Mouse (Mus musculus) liver, adult 2 months (tissue): Measurements from ENCODE around the gene Kndc1. TPM values are rescaled to one million over a fixed set of nuclear protein-coding genes. Genes with fewer than 3 reads are reported as not detected.

ENCODE experiments used
- DNase-seq: peaks from one replicate; pipeline ENCODE4 v3.0.0-alpha.2; 2011; ENCODE audit warnings: low read depth, low spot score; ENCODE audit errors: extremely low read depth
- H3K27ac ChIP-seq: fragments of 200-500 bp; replicated peaks from 2 replicates; pipeline ENCODE4 v1.5.1; 2012; ENCODE audit warnings: low read depth, mild to moderate bottlenecking, control low read depth, inconsistent platforms, low read length; ENCODE audit not compliant: insufficient read depth
- H3K27me3 ChIP-seq: fragments of 200-500 bp; 2 replicates; pipeline ENCODE4 v1.6.1; 2012; ENCODE audit warnings: mild to moderate bottlenecking, moderate library complexity, low read length, inconsistent platforms; ENCODE audit not compliant: control insufficient read depth, insufficient read depth
- H3K36me3 ChIP-seq: fragments of 200-500 bp; 2 replicates; pipeline ENCODE4 v1.6.1; 2012; ENCODE audit warnings: low read length, inconsistent platforms; ENCODE audit not compliant: control insufficient read depth, insufficient read depth
- H3K4me1 ChIP-seq: fragments of 200-500 bp; 2 replicates; pipeline ENCODE4 v1.6.1; 2011; ENCODE audit warnings: low read length; ENCODE audit not compliant: control insufficient read depth, insufficient read depth
- H3K4me3 ChIP-seq: fragments of 200-500 bp; 2 replicates; pipeline ENCODE4 v1.5.1; 2011; ENCODE audit warnings: low read depth, mild to moderate bottlenecking, control low read depth, low read length, moderate library complexity; ENCODE audit not compliant: insufficient read depth
- H3K79me2 ChIP-seq: fragments of 200-500 bp; 2 replicates; pipeline ENCODE4 v1.6.1; 2012; ENCODE audit warnings: inconsistent platforms, mild to moderate bottlenecking, low read length, moderate library complexity; ENCODE audit not compliant: control insufficient read depth, insufficient read depth
- H3K9ac ChIP-seq: fragments of 200-500 bp; 2 replicates; pipeline ENCODE4 v1.6.1; 2012; ENCODE audit warnings: low read depth, mild to moderate bottlenecking, control low read depth, inconsistent platforms, low read length
- CTCF ChIP-seq: fragments of 200-500 bp; IDR thresholded peaks from 2 replicates; pipeline ENCODE4 v1.5.1; 2011; ENCODE audit warnings: low read depth, low read length, control low read depth
- POLR2A ChIP-seq: fragments of 200-500 bp; IDR thresholded peaks from 2 replicates; pipeline ENCODE4 v1.6.1; 2011; ENCODE audit warnings: low read length, control low read depth; ENCODE audit not compliant: insufficient read depth; ENCODE audit errors: extremely low read depth
- WGBS: fragments of 180-500 bp; shearing (Covaris S2); methylation state at CpG from one replicate; pipeline ENCODE4 v1.1.7; 2018; 5-methylcytosine and 5-hydroxymethylcytosine counted together
- polyA plus RNA-seq: library from polyadenylated mRNA; depleted of rRNA; stranded (reverse); fragments of >200 nt; gene quantifications from 2 replicates; pipeline ENCODE4 v1.2.3, GENCODE M21; 2012
- total RNA-seq: library from RNA; depleted of rRNA; stranded (reverse); fragments of >200 nt; gene quantifications from 2 replicates; pipeline ENCODE4 v1.2.3, GENCODE M21; 2014

The Kndc1 gene
- total and polyA plus RNA-seq, 2 experiments, result 0.09 TPM; not detected in 1

GRCm38 (mm10) chr7:139949893-139950282 is 55.4 kb downstream of the Kndc1 start:
- TF ChIP-seq POLR2A, result no peak
- peak; percentile 34; the same call in 1 of the 2 replicates for TF ChIP-seq CTCF
- no peaks in the 10 kb centered on the region; the same call in 1 of the 2 replicates for H3K27me3 ChIP-seq
- no peak overlapping the region for H3K27ac ChIP-seq

GRCm38 (mm10) chr7:139950283-139950971 is 55.9 kb downstream of the Kndc1 start:
- peak overlapping the region; percentile 42; the same call in 1 of the 2 replicates for H3K9ac ChIP-seq
- H3K27me3 ChIP-seq, result no peaks in the 10 kb centered on the region; the same call in 1 of the 2 replicates
- peak; percentile 29 for DNase-seq
- no peak overlapping the region for H3K27ac ChIP-seq
- 1% methylated on average over 33 of the region's 33 CpGs for WGBS
- H3K4me3 ChIP-seq, result peak overlapping the region; percentile 57
- TF ChIP-seq CTCF (no peak), POLR2A (no peak)
- no peaks in the 10 kb centered on the region for H3K79me2 ChIP-seq
- H3K36me3 ChIP-seq, result no peaks in the 10 kb centered on the region
- H3K4me1 ChIP-seq, result no peaks in the 10 kb centered on the region

More at GRCm38 (mm10) chr7:139949893-139950282, 55.4 kb downstream of the Kndc1 start:
- Histone ChIP-seq H3K9ac (peak overlapping the region; percentile 2; the same call in 1 of the 2 replicates), H3K4me3 (peak overlapping the region; percentile 4; the same call in 1 of the 2 replicates), H3K79me2 (no peaks in the 10 kb centered on the region), H3K4me1 (no peaks in the 10 kb centered on the region), H3K36me3 (no peaks in the 10 kb centered on the region)
- DNase-seq, result peak; percentile 4
- WGBS, result 6% methylated on average over 15 of the region's 15 CpGs

GRCm38 (mm10) chr7:139951079-139951478 is 56.6 kb downstream of the Kndc1 start:
- Histone ChIP-seq H3K79me2 (no peaks in the 10 kb centered on the region), H3K9ac (no peak overlapping the region), H3K4me3 (peak overlapping the region; percentile 57), H3K27me3 (no peaks in the 10 kb centered on the region), H3K27ac (no peak overlapping the region), H3K4me1 (no peaks in the 10 kb centered on the region), H3K36me3 (no peaks in the 10 kb centered on the region)
- 6% methylated on average over 16 of the region's 16 CpGs for WGBS
- no peak for TF ChIP-seq POLR2A
- no peak for TF ChIP-seq CTCF
- DNase-seq, result no peak

- H3K27me3 ChIP-seq, result no peaks in the 10 kb centered on the region
- no peaks in the 10 kb centered on the region for H3K36me3 ChIP-seq
- no peak overlapping the region for H3K9ac ChIP-seq
- H3K79me2 ChIP-seq, result no peaks in the 10 kb centered on the region
- no peak overlapping the region for H3K27ac ChIP-seq
- 86% methylated on average over 6 of the region's 6 CpGs for WGBS
- no peaks in the 10 kb centered on the region for H3K4me1 ChIP-seq
- DNase-seq, result no peak
- no peak overlapping the region for H3K4me3 ChIP-seq
- no peak for TF ChIP-seq CTCF
- no peak for TF ChIP-seq POLR2A
Measured at GRCm38 (mm10) chr7:139951991-139952633, 57.6 kb downstream of the Kndc1 start.

GRCm38 (mm10) chr7:139955505-139955904 is 61.0 kb downstream of the Kndc1 start:
- Histone ChIP-seq H3K79me2 (no peaks in the 10 kb centered on the region), H3K36me3 (no peaks in the 10 kb centered on the region), H3K27ac (no peak overlapping the region), H3K9ac (no peak overlapping the region), H3K27me3 (no peaks in the 10 kb centered on the region), H3K4me1 (no peaks in the 10 kb centered on the region), H3K4me3 (no peak overlapping the region)
- DNase-seq, result no peak
- TF ChIP-seq CTCF, result no peak
- TF ChIP-seq POLR2A, result no peak
- WGBS, result 93% methylated on average over 4 of the region's 4 CpGs

- no peak overlapping the region for H3K27ac ChIP-seq
- H3K4me1 ChIP-seq, result no peaks in the 10 kb centered on the region
- H3K36me3 ChIP-seq, result no peaks in the 10 kb centered on the region
- TF ChIP-seq POLR2A, result no peak
- TF ChIP-seq CTCF, result no peak
- no peak overlapping the region for H3K4me3 ChIP-seq
- WGBS, result 79% methylated on average over 3 of the region's 3 CpGs
- no peaks in the 10 kb centered on the region for H3K27me3 ChIP-seq
- H3K79me2 ChIP-seq, result no peaks in the 10 kb centered on the region
- no peak overlapping the region for H3K9ac ChIP-seq
- DNase-seq, result no peak
Measured at GRCm38 (mm10) chr7:139956658-139957057, 62.2 kb downstream of the Kndc1 start.
